Mouse (Mus musculus): ENCODE measurements around the gene Fis1. TPM values are rescaled to one million over a fixed set of nuclear protein-coding genes. Genes with fewer than 3 reads are reported as not detected.
A peak's percentile ranks its signal among the peaks of the same experiment; 100 is the strongest.

The Fis1 gene
- total RNA-seq (2015; ENCODE audit: low replicate concordance): 160 and 175 TPM in 2 replicates
- total RNA-seq (2017; ENCODE audit: low replicate concordance): 65.3 and 70.5 TPM in 2 replicates

DNA sequence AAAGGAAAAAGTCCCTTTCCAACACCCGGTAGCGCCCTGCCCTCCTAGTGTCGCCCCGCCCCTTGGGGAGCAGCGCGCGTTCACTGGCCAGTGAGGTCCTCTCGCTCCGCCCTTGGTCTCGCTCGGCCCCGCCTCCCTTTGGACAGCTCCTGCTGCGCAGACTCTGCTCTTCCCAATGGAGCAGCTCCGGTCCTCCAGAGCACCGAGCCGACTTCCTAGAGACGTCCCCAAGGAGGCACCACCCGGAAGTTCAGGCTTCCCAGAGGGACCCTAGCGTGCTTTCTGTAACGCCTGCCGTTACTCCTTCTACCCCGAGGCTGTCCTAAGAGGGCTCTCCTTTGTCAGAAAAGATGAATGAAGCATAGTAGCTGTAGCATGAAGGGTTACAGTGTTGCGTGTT lies at the start of gene Fis1:
Gene Fis1 (plus strand): TSS at position 261 of the 400 bp plus-strand sequence.
- peak; percentile 99 for ATAC-seq (replicated peaks; ENCODE audit: low FRiP score, poor library complexity, severe bottlenecking)

DNA sequence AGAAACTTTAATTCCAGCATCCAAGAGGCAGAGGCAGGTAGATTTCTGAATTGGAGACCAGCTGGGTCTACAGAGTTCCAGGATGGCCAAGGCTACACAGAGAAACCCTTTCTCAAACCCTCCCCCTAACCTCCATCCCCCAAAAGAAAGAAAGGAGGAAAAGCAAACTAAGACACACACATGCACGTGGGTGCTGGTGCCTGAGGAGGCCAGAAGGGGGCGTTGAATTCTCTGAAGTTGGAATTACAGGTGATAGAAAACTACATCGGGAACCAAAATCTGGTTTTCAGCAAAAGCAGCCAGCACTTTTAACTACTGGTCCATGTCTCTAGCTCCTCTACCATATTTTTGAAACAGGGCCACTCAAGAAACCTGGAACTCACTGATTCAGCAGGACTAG lies 48.5 kb upstream of the Fis1 start:
- no peak for ATAC-seq (replicated peaks; ENCODE audit: low FRiP score, poor library complexity, severe bottlenecking)

DNA sequence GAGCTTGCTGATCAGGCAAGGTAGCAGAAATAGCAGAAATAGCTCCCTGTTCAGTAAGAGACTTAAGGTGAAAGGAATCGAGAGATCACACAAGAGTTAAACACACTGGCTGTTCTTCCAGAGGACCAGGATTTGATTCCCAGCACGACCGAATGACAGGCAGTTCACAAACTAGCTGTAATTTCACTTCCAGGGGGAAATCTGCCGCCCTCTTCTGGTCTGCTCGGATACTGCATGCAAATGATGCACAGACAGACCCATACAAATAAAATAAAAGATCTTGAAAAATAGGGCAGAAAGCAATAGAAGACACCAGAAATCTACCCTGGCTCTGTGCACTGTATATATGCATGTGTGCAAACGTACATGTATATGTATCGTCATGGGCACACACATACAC lies 47.4 kb upstream of the Fis1 start:
- no peak for ATAC-seq (replicated peaks; ENCODE audit: low FRiP score, poor library complexity, severe bottlenecking)

DNA sequence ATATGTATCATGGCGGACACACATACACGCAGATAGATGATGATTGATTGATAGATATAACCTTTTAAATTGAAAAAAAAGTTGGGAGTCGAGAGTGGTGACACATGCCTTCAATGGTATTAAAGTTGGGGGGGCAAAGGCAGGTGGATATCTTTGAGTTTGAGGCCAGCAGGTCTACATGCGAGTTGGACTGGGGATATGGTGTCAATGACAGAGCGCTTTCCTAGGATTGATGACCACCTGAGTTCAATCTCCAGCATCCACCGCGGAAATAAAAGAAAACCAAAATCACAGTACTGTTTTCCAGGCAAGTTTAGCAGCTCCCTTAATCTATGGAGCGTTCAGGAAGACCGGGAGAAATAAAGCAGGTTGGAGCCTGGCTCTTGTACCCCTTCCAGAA lies 45.5 kb upstream of the Fis1 start:
- no peak for ATAC-seq (replicated peaks; ENCODE audit: low FRiP score, poor library complexity, severe bottlenecking)

DNA sequence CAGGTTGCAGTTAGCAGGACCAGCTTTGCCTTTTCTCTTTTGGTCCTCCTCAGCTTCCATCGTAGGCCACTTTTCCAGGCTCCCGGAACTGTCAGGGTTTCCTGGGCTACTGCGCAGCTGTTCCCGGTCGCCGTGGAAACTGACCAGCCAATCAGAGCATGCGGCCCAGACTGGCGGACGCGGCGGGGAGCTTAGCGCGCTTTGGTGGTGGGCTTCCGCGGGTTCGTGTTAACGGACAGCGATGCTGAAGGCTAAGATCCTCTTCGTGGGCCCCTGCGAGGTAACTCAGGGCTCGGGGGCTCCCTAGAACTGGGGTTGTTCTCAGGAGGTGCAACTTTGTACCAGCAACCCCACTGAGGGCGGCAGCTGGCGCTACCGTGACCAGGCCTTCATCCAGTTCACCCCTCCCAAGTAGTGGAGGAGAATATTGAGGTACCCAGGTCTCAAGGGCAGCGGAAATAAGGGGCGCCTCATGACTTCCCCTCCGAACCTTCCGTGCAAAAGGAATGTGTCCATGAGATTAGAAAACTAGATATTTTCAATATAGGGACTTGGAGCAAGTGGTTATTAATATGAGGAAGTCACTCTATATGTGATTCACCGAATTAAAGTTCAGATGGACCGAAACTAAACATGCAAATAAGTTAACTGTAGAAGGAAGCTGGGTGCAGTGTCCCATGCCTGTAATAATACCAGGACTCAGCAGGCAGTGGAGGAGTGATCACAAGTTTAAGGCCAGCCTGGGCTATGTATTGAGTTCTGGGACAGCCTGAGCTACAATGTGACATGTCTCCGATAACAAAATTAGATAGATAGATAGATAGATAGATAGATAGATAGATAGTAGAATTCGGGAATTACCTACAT lies 44.9 kb upstream of the Fis1 start, which contains the start of gene Ift22:
Gene Ift22 (plus strand): TSS at position 160 of the 867 bp plus-strand sequence.
- ATAC-seq (replicated peaks; ENCODE audit: low FRiP score, poor library complexity, severe bottlenecking): no peak

DNA sequence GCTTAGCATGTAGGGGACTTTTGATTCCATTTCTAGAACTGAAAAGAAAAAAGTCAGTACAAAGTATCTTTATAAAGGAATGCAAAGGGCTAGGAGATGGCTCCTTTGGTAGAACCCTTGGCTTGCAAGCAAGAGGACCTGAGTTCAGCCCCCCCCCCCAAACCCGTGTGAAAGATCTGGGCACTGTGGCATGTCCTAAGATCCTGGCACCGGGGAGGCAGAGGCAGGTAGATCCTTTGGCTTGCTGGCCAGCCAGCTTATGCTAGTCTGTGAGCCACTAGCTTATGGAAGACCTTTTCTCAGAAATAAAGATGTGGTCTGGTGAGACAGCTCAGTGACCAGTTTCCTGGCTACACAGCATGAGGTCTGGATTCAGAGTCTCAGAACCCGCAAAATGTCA lies 38.9 kb upstream of the Fis1 start:
- ATAC-seq (replicated peaks; ENCODE audit: low FRiP score, poor library complexity, severe bottlenecking): no peak

DNA sequence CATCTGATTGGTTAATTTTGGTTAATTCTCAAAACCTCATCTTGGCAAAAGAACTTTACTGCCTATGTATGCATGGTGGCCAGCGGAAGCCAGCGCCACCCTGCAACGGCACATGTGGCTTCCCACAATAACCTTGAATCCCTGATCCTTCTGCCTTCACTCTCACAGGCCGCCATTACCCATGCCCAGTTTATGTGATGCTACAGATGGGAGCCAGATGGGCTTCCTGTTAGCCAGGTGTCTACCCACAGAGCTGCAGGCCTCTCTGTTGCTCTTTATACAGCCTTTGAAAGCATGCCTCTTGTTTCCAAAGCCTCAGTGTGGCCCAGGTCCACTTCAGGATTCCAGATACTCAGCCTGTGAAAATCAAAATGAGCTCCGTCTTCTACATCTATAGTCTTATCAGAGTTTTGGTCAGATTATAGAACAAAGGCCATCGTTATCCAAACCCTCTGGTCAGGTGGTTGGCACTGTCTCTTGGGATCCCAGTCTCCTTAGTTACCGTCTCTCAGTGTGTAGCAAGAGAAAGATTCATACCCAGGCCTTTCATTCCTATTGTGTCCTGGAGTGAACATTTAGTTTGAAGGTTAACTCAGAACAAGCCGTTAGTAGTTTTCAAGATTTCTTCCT lies 35.3 kb upstream of the Fis1 start:
- ATAC-seq (replicated peaks; ENCODE audit: low FRiP score, poor library complexity, severe bottlenecking): no peak

DNA sequence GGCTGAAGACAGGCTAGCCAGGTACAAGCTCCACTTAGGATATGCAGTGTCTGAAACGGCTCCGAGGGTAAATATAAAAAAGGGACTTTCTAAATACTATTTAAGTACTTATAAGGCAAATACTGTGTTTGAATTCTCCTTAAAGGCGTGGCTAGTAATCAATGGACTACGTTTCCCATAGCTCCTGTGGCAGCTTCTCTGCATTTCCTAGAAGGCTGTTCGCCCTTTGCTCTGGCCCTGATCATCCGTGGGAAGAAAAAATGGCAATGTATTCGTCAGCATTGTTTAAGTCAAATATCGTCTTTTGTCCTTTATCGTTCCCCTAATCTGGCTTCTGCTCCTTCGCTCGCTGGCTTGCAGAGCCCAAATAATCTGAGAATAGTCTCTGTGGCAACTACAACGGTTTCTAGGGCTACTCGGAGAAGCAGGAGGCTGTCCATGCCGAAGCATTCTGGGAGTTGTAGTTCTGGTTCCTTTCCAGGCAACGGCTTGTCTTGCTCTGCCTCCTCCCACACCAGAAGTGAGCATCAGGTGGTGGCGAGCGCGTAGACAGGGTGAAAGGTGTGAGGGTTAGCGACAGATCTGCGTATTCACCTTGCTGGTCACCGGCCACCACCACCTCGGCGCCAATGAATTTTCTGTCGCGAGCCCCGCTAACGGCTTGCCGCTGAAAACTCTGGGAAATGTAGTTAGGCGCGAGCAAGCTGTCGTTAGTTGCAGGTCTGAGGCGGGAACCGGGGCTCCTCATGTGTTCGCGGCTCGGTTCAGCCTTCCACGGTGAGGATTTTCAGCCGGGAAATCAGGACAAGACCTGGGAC lies 34.2 kb upstream of the Fis1 start:
- ATAC-seq (replicated peaks; ENCODE audit: low FRiP score, poor library complexity, severe bottlenecking): peak; percentile 93

DNA sequence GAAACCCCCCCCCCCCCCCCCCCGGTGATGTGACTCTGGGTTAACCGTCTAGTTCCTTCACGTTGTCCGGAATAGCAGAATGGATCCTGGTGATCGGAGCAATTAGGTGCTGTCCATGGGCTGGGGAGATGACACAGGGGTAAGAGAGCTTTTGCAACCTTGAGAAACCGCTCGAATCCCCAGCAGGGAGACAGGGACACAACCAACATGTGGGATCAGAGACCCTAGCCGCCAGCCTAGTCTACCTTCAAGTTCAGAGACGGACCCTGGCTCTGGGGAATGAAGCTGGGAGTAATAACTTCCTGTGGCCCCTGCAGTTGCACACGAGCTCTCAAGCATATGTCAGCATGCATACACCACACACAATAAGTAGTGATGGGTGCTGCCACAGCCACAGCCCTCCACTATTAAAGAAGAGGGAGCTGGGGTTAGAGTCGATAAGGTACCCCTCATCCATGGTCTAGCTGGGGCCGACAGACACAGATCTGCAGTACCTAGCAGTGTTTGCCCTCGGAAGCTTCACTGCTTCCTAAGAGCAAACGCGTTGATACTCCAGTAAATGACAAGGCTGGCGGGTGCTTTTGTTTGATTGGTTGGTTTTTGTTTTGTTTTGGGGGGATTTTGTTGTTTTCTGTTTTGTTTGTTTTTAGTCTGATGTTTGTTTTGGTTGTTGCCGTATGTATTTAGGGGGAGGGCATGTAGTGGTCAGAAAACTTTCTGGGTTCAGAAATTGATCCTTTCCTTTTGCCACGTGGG lies 33.4 kb upstream of the Fis1 start:
- ATAC-seq (replicated peaks; ENCODE audit: low FRiP score, poor library complexity, severe bottlenecking): no peak

DNA sequence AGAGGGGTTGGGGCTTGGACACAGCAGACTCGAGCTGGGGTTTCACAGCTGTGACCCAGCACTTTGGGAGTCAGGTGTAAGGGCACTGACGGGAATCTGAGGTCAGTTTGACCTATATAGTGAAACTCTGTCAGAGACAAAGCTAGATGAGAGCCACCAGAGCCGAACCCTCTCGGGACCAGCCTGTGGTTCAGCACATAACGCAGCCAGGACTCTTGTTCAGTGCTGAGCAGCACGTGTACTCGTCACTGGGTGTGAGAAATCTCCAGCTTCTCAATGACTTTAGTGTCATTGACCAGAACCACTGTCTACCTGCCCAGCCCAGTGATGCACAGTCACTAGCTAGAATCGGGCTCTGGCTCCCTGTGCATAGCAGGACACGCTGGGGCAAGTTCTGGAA lies 30.2 kb upstream of the Fis1 start:
- ATAC-seq (replicated peaks; ENCODE audit: low FRiP score, poor library complexity, severe bottlenecking): no peak

DNA sequence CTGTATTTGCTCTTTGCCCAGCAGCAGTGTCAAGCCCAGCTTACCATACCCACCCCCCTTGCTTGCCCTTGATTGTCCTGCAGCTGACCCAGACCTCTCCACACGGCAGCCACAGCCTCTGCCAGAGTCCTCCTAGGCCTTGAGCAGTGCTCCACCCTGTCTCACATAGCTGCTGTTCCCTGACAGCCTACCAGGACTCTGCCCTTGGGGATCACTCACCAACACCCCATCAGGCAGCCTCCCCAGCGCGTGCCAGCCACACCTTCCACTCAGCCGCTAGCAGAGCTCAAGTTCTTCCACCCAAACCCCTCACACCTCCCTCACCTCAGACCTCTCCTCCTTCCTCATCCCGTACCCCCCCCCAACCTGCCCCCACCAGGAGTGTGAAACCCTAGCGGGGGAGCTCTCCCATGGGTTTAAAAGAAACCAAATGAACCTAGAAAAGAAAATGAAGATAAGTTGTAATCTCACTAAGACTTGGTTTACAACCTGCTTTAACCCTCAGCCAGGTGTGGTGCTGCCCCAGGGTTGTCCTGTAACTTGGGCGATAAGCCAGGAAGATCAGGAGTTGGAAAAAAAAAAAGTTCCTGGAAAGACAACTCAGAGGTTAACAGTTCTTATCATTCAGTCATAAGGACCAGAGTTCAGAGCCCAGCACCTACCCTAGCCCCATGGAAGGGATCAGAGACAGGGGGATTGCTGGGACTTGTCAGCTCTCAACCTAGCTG lies 29.2 kb upstream of the Fis1 start:
- no peak for ATAC-seq (replicated peaks; ENCODE audit: low FRiP score, poor library complexity, severe bottlenecking)

DNA sequence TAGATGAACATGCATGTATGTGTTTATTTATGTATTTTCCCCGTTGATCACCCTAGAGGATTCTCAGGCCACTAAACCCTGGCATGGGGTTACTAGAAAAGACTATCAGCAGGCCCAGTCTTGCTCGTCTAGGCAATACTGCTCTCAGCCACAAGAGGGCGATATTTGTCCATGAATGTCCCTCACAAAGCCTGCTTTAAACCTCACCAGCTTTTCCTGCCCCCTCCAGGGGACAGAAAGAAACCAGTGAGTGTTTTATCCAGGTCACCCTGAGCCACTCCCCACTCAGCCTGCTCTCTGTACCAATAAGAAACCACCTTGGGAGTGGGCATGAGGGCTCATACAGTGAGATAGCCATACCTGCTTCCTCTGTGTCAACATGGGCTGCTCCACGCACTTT lies 24.0 kb upstream of the Fis1 start:
- ATAC-seq (replicated peaks; ENCODE audit: low FRiP score, poor library complexity, severe bottlenecking): peak; percentile 68

DNA sequence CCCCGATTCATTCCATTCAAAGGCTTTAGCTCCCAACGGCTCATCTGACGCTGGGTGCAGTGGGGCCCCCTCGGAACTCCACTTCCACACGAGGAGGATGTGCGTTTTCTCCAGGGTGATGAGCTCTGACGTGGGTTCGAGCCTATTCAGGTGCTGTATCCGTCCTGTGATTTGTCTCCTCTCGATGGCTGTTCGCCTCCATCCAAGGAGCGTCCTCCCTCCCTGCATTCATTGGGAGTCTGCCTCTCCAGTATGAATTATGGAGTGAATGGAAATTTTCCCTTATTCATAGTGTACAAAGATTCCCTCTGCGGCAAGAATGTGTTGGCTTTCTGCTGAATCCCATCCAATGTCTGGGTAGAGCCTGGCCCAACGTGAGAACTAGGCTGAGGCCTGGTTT lies 21.2 kb upstream of the Fis1 start:
- no peak for ATAC-seq (replicated peaks; ENCODE audit: low FRiP score, poor library complexity, severe bottlenecking)

DNA sequence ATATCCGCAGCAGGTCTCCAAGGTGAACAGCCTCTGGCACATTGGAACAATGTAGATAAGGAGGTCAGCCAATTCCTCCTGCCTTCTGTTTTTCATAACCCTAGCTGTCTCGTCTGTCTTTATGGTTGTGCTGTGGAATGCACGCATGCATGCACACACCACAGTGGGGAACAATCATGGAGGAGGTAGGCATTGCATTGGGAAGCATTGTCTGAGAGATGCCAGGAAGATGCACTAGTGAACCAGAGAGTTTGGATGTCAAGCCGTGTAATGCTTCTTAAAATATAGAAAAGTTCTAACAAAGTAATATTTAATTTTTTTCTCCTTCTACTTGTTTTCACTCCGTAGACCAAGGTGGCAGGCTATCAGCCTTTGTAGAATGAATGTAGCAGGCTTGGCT lies 20.1 kb upstream of the Fis1 start:
- no peak for ATAC-seq (replicated peaks; ENCODE audit: low FRiP score, poor library complexity, severe bottlenecking)

DNA sequence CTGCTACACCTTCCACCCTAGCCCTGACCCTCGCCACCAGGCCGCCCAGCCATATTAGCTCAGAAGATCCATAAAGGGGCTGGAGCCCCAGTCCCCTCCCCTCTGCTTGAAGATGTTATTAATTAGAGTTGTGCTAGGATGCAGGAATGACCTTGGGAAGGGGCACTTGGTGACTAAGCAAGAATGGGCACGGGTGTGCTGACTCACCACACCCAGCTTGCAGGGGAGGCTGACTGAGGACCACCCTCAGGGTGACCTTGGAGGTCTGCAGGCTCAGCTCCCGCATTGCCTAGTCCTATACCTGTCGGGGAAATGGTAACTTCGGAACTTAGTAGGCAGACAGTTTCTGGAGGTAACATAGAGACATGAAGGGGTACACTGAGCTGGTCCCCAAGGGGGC lies 19.1 kb upstream of the Fis1 start:
- ATAC-seq (replicated peaks; ENCODE audit: low FRiP score, poor library complexity, severe bottlenecking): no peak

DNA sequence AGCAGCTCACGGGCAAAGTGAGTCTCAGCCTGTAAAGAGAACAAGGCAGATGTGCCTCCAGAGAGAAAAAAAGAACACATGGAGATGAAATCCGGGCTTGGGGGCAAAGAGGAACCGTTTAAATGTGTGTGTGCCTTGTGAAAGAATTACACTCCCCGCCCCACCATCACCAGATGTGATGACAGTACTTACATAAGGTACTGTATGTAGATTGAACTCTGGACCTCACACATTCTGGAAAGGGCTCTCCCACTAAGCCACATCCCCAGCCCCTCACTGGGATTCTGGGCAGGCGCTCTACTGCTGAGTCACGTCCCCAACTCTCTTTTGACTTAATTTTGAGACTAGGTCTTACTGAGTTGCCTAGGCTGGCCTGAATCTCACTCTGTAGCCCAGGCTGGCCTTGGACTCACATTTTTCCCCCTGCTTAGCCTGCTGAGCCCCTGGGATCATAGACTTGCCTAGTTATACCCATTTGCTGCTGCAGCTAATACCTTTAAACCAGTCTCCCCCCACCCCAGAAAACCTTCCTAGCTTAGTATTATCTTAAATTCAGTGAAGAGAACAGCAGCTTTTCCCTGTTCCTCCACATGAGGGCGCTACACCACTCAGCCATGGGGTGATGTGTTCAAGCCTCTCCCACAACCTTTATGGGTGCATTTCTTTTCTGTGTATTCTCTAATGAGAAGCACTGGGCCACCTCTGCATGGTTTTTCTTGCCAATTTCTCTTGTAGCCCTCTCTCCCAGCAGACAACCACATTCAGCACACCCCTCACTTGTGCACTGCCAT lies 17.0 kb upstream of the Fis1 start:
- no peak for ATAC-seq (replicated peaks; ENCODE audit: low FRiP score, poor library complexity, severe bottlenecking)

DNA sequence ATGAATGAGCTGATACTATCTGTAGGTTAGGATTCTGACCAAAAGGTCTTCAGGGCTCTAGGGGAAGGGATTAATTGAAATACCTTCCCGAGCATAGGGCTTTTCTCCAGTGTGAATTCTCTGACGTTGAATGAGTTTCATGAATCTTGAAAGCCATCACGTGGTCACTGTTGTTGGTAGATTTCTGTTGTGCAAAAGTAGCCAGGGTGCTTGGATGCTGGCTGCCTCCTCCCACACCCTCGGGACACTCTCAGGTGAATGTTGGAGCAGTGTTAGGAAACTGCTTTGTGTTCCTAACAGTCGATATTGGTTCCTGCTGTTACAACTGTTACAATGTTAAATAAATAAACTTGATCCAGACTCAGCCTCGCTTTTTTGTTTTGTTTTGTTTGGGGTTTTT lies 16.3 kb upstream of the Fis1 start:
- ATAC-seq (replicated peaks; ENCODE audit: low FRiP score, poor library complexity, severe bottlenecking): no peak

DNA sequence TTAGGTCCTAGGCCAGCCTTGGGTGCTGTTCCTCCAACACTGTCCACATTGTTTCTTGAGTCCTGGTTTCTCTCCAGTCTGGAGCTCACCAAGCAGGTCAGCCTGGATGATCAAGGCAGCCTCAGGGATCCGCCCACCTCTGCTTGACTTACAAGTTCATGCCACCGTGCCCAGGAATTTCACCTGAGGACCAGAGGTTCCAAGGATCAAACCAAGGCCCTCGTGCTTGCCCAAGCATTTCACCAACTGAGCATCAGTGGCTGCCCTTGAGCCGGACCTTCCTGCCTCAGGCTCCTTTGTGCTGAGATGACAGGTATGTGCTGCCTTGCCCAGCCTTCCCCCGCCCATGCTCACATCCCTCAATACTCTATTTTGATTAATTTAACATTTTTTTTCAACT lies 15.5 kb upstream of the Fis1 start:
- ATAC-seq (replicated peaks; ENCODE audit: low FRiP score, poor library complexity, severe bottlenecking): no peak

All from erythroblast, adult 5-6 weeks (primary cell).